ENCODE assay signal across 15 mouse cellular contexts in genomic region chr2:66580026-66580808, GRCm38 (mm10). TPM values are rescaled to one million over a fixed set of nuclear protein-coding genes. Genes with fewer than 3 reads are reported as not detected.
DNase-seq lines count a peak whose midpoint lies in the region; ATAC-seq lines count a peak whose summit lies in the region.
"Had no signal": no experiment of that assay in that cellular context is flagged by ENCODE, and none has a peak within 500 bp of the region (broad histone marks: within the 10 kb centered on the region; RNA-seq: fewer than 3 reads in every experiment).

No protein-coding gene starts in this region.

- WGBS in hindbrain, embryonic 14.5 days, result 68% methylated on average over 5 of the region's 5 CpGs
- WGBS in neural tube, embryonic 12.5 days, result 78% methylated on average over 5 of the region's 5 CpGs

- no peaks in the 10 kb centered on the region for H3K27me3 ChIP-seq in hindbrain, embryonic 14.5 days (ENCODE audit: control insufficient read depth, insufficient read depth, low read length)
- no peaks in the 10 kb centered on the region for H3K27me3 ChIP-seq in neural tube, embryonic 12.5 days (replicated peaks)
- H3K27me3 ChIP-seq: embryonic facial prominence, embryonic 12.5 days had no signal

- H3K4me3 ChIP-seq in hindbrain, embryonic 14.5 days (replicated peaks; ENCODE audit: low read length), result no peak overlapping the region
- no peak overlapping the region for H3K4me3 ChIP-seq in neural tube, embryonic 12.5 days
- H3K4me3 ChIP-seq: embryonic facial prominence, embryonic 12.5 days had no signal

- H3K4me2 ChIP-seq in hindbrain, embryonic 14.5 days (replicated peaks), result no peak overlapping the region
- H3K4me2 ChIP-seq in neural tube, embryonic 12.5 days (replicated peaks), result no peak overlapping the region
- H3K4me2 ChIP-seq: embryonic facial prominence, embryonic 12.5 days had no signal

- peak overlapping the region; percentile 62 for H3K27ac ChIP-seq in hindbrain, embryonic 14.5 days
- no peak overlapping the region for H3K27ac ChIP-seq in neural tube, embryonic 12.5 days
- H3K27ac ChIP-seq: embryonic facial prominence, embryonic 12.5 days had no signal

- no peaks in the 10 kb centered on the region for H3K9me3 ChIP-seq in hindbrain, embryonic 14.5 days (ENCODE audit: control insufficient read depth, low read length)
- no peaks in the 10 kb centered on the region for H3K9me3 ChIP-seq in neural tube, embryonic 12.5 days
- H3K9me3 ChIP-seq: embryonic facial prominence, embryonic 12.5 days had no signal

- no peaks in the 10 kb centered on the region for H3K36me3 ChIP-seq in hindbrain, embryonic 14.5 days (replicated peaks; ENCODE audit: control insufficient read depth, insufficient read depth)
- H3K36me3 ChIP-seq in neural tube, embryonic 12.5 days, result no peaks in the 10 kb centered on the region
- H3K36me3 ChIP-seq: embryonic facial prominence, embryonic 12.5 days had no signal

- peak; percentile 34 for DNase-seq in embryo, embryonic 10 days (ENCODE audit: low spot score)
- no peak for DNase-seq in embryo, embryonic 9.5 days (ENCODE audit: extremely low spot score)
- DNase-seq in embryo, embryonic 11 days, result peak; percentile 28
- peak; percentile 69 for DNase-seq in hindbrain, embryonic 14.5 days (ENCODE audit: low spot score)
- DNase-seq in c-Kit-positive CD71-positive TER-119-positive erythroid progenitor cells, embryonic 14.5 days (ENCODE audit: low spot score), result no peak
- DNase-seq in frontal cortex, postnatal 25 days (ENCODE audit: low spot score in 2 of 2), result no peak
- no peak for DNase-seq in kidney, adult 18-20 months
- DNase-seq: adrenal gland, postnatal 25 days; cerebellum, adult 2 months; kidney, adult 11 months; lung, postnatal 4 days; right cerebral cortex, postnatal 14 days; thymus, adult 18-20 months had no signal

- H3K9ac ChIP-seq in hindbrain, embryonic 14.5 days, result no peak overlapping the region
- H3K9ac ChIP-seq in neural tube, embryonic 12.5 days, result no peak overlapping the region
- H3K9ac ChIP-seq: embryonic facial prominence, embryonic 12.5 days had no signal

- ATAC-seq in hindbrain, embryonic 14.5 days (ENCODE audit: low FRiP score), result peak; percentile 90
- ATAC-seq in neural tube, embryonic 12.5 days (ENCODE audit: low FRiP score, low read depth), result peak; percentile 76; the same call in 1 of the 2 replicates

- peaks cover 9% of the 10 kb centered on the region; the same call in 1 of the 2 replicates for H3K4me1 ChIP-seq in hindbrain, embryonic 14.5 days (replicated peaks; ENCODE audit: control insufficient read depth, insufficient read depth, low read length)
- H3K4me1 ChIP-seq in neural tube, embryonic 12.5 days, result no peaks in the 10 kb centered on the region
- H3K4me1 ChIP-seq: embryonic facial prominence, embryonic 12.5 days had no signal

RNA-seq across cellular contexts. Expression of gene Scn9a, which starts 54.5 kb away (rescaled TPM):
- 9.5 and 10.5 TPM in 2 replicates for polyA plus RNA-seq in hindbrain, embryonic 14.5 days (2014; fragmentation: Nextera tagmentation; extraction: Ambion mirVana)
- 14.9 and 22.1 TPM in 2 replicates for polyA plus RNA-seq in neural tube, embryonic 12.5 days (2016; fragmentation: Nextera tagmentation; extraction: Ambion mirVana)

Comparison
In these comparisons a context has a peak if more than half of its experiments do, and no peak if none do; other contexts are left out.
1. DNase-seq: peak in embryo, embryonic 10 days (single experiment), embryo, embryonic 11 days (single experiment) and hindbrain, embryonic 14.5 days (single experiment); none in embryo, embryonic 9.5 days (single experiment), c-Kit-positive CD71-positive TER-119-positive erythroid progenitor cells, embryonic 14.5 days (single experiment), frontal cortex, postnatal 25 days (0 of 2) and kidney, adult 18-20 months (single experiment).